Mouse (Mus musculus): Measurements from ENCODE around the gene Acss2.

GRCm38 (mm10) chr2:155514666-155515065, 3.1 kb upstream of the Acss2 start:
- TF ChIP-seq CTCF (IDR thresholded peaks at IDR 0.05; ENCODE audit: low read depth, low read length) (no peak), POLR2A (IDR thresholded peaks at IDR 0.05; ENCODE audit: borderline replicate concordance, low read depth, low read length) (no peak)

Measured in bone marrow macrophage, adult 2 months (primary cell).